Mouse (Mus musculus) embryonic facial prominence, embryonic 12.5 days (tissue): ENCODE measurements at regions not wholly inside any gene's neighbourhood (a gene's known extent, or its start where the extent isn't known, plus 50 kb on each side); places are given as distances from the start of the nearest gene placed in this dataset.

Experiments used
- ATAC-seq: fragments of 200-750 bp; cut with Nextera tagmentation; 2 replicates; pipeline ENCODE4 v1.8.0; 2017; ENCODE audit not compliant: insufficient number of reproducible peaks, insufficient read depth, low FRiP score, low TSS enrichment
- H3K27ac ChIP-seq: fragments of 300-500 bp; sonication (generic); 2 replicates; pipeline ENCODE4 v1.5.1; 2016; ENCODE audit warnings: mild to moderate bottlenecking
- H3K27me3 ChIP-seq: fragments of 300-500 bp; sonication (generic); 2 replicates; pipeline ENCODE4 v1.6.1; 2016; ENCODE audit warnings: mild to moderate bottlenecking, moderate library complexity
- H3K36me3 ChIP-seq: fragments of 300-500 bp; sonication (generic); 2 replicates; pipeline ENCODE4 v1.6.1; 2016; ENCODE audit warnings: mild to moderate bottlenecking
- H3K4me1 ChIP-seq: fragments of 300-500 bp; sonication (generic); 2 replicates; pipeline ENCODE4 v1.6.1; 2016
- H3K4me2 ChIP-seq: fragments of 300-500 bp; sonication (generic); replicated peaks from 2 replicates; pipeline ENCODE4 v1.6.1; 2016; ENCODE audit warnings: mild to moderate bottlenecking, moderate library complexity
- H3K4me3 ChIP-seq: fragments of 300-500 bp; sonication (generic); 2 replicates; pipeline ENCODE4 v1.5.1; 2016; ENCODE audit warnings: mild to moderate bottlenecking
- H3K9ac ChIP-seq: fragments of 300-500 bp; sonication (generic); 2 replicates; pipeline ENCODE4 v1.6.1; 2016; ENCODE audit warnings: mild to moderate bottlenecking, moderate library complexity
- H3K9me3 ChIP-seq: fragments of 300-500 bp; sonication (generic); 2 replicates; pipeline ENCODE4 v1.6.1; 2016; ENCODE audit warnings: mild to moderate bottlenecking, moderate library complexity
- WGBS: fragments of 180-500 bp; shearing (Covaris S2); methylation state at CpG from one replicate; pipeline ENCODE4 v1.1.7; 2016; 5-methylcytosine and 5-hydroxymethylcytosine counted together

GRCm38 (mm10) chr3:139780054-139780453 is 574.6 kb downstream of the Stpg2 start:
- WGBS: 61% methylated on average over 6 of the region's 6 CpGs
- Histone ChIP-seq H3K4me1 (peaks cover 5% of the 10 kb centered on the region; the same call in 1 of the 2 replicates), H3K36me3 (no peaks in the 10 kb centered on the region), H3K4me2 (no peak overlapping the region), H3K27me3 (no peaks in the 10 kb centered on the region), H3K9me3 (no peaks in the 10 kb centered on the region), H3K4me3 (no peak overlapping the region), H3K9ac (no peak overlapping the region), H3K27ac (no peak overlapping the region)
- no peak for ATAC-seq

DNA sequence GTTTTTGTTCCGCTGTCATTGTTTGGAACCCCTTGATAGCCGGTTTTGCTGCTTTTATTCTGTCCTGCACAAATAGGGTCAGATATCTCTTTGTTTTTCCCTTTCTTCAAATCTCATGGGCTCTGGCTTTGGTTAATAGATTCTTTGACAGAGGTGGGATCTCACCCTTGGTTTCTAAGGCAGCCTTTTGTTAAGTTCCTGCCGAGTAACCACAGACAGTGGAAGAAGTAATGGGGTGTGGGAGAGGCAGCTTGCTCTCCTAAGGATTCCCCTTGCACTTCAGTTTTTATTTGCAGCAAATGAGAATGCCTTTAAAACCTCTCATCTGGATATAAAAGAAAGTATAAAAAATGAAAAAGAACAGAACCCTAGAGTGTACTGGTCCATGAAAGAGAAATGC is 577.9 kb downstream of the Stpg2 start:
- Histone ChIP-seq H3K9me3 (no peaks in the 10 kb centered on the region), H3K9ac (no peak overlapping the region), H3K4me3 (no peak overlapping the region), H3K4me1 (peaks cover 5% of the 10 kb centered on the region; the same call in 1 of the 2 replicates), H3K27ac (no peak overlapping the region), H3K36me3 (no peaks in the 10 kb centered on the region), H3K4me2 (no peak overlapping the region), H3K27me3 (no peaks in the 10 kb centered on the region)
- 62% methylated on average over 3 of the region's 3 CpGs for WGBS
- no peak for ATAC-seq

- no peak overlapping the region for H3K4me2 ChIP-seq
- no peaks in the 10 kb centered on the region for H3K27me3 ChIP-seq
- H3K9ac ChIP-seq: no peak overlapping the region
- ATAC-seq: no peak
- H3K27ac ChIP-seq: no peak overlapping the region
- H3K4me3 ChIP-seq: no peak overlapping the region
- no peaks in the 10 kb centered on the region for H3K9me3 ChIP-seq
- H3K4me1 ChIP-seq: no peaks in the 10 kb centered on the region
- no peaks in the 10 kb centered on the region for H3K36me3 ChIP-seq
- WGBS: 86% methylated on average over 1 of the region's 1 CpGs
Observed at GRCm38 (mm10) chr3:139786510-139786909, 581.0 kb downstream of the Stpg2 start.

GRCm38 (mm10) chr3:139788854-139789253 is 583.4 kb downstream of the Stpg2 start:
- Histone ChIP-seq H3K4me2 (no peak overlapping the region), H3K27me3 (no peaks in the 10 kb centered on the region), H3K36me3 (no peaks in the 10 kb centered on the region), H3K9ac (no peak overlapping the region), H3K9me3 (no peaks in the 10 kb centered on the region), H3K27ac (no peak overlapping the region), H3K4me3 (no peak overlapping the region), H3K4me1 (no peaks in the 10 kb centered on the region)
- no peak for ATAC-seq
- WGBS: 80% methylated on average over 2 of the region's 2 CpGs

DNA sequence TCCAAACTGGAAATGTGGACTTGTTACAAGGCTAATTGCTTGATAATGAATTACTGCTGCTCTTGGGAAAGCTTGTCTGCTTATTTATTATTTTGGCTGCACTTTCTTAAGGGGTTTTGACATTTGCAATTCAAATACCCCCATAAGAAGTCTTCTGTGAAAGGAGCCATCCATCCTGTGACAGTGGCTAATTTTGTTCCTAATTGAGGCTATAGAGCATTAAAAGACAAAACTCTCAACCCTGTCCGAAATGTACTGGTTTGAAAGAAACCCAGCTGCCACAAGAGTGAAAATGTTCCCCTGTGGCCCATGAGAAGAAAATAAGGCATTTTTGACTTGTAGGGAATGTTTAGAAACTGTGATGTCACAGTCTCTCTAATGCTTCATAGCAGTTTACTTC is 591.2 kb downstream of the Stpg2 start:
- 90% methylated on average over 1 of the region's 1 CpGs for WGBS
- H3K4me1 ChIP-seq: no peaks in the 10 kb centered on the region
- H3K27me3 ChIP-seq: no peaks in the 10 kb centered on the region
- no peak overlapping the region for H3K27ac ChIP-seq
- H3K4me3 ChIP-seq: no peak overlapping the region
- H3K9me3 ChIP-seq: no peaks in the 10 kb centered on the region
- no peak overlapping the region for H3K9ac ChIP-seq
- no peaks in the 10 kb centered on the region for H3K36me3 ChIP-seq
- no peak overlapping the region for H3K4me2 ChIP-seq
- no peak for ATAC-seq

DNA sequence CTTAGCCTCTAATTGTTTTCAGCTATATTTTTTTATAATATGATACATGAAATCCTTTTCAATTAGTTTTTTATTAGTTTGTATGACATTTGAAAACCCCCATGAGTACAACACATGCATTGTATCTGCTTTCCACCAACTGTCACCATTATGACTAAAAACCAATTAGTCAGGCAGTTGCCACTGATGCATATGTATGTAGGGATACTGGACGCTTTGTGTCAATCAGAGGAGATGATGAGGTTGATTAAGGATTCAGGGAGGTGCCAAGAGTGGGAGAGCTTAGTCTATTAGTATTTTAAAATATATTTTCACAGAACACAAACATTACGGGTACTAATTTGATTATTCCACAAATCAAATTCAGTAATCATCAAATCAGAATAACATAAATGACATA is 593.6 kb downstream of the Stpg2 start:
- Histone ChIP-seq H3K4me2 (no peak overlapping the region), H3K9me3 (no peaks in the 10 kb centered on the region), H3K4me1 (no peaks in the 10 kb centered on the region), H3K4me3 (no peak overlapping the region), H3K9ac (no peak overlapping the region), H3K36me3 (no peaks in the 10 kb centered on the region), H3K27ac (no peak overlapping the region), H3K27me3 (no peaks in the 10 kb centered on the region)
- no peak for ATAC-seq
- 87% methylated on average over 2 of the region's 2 CpGs for WGBS

DNA sequence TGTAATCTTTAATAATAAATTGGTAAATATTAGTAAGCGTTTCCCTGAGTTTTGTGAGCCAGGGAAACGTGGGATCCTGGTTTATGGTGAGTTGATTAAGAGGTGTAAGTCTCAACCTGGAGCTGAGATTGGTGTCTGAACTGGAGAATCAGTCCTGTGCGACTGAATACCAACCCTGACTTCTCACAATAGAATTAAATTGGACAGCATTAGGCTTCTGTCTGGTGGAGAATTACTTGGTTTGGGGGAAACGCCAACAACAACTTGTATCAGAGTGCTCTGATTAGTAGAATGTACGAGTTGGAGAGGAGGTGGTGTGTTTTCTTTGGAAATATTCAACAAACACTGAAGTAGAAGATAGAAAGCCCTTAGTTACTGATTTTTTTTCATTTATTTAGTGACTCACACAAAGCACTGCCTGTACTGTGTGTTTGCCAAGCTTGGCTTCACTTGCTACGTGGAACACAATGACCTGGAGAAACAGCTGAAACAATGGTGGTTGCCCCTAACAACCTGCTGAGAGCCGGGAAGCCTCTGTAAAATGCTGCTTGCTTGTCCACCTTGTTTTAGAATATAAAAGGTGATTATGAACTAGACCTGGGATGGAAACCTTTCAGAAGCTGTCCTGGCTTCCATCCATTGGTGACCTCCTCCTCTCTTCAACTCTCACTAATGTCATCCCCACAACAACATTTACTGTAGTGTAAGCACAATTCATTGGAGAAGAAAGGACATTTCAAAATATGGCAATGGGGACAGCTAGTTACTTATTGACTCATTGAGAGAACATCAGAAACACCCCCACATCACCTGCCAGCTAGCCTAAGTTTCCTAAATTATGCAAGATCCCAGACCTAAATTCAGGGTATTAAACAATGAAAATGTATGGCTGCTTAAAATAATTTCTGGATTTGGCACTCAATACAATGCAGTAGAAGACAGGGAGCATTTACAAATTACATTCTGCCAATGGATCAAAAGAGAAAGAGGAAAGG is 597.5 kb downstream of the Stpg2 start:
- Histone ChIP-seq H3K9me3 (no peaks in the 10 kb centered on the region), H3K27ac (no peak overlapping the region), H3K9ac (no peak overlapping the region), H3K4me1 (no peaks in the 10 kb centered on the region), H3K36me3 (no peaks in the 10 kb centered on the region), H3K27me3 (no peaks in the 10 kb centered on the region), H3K4me2 (no peak overlapping the region), H3K4me3 (no peak overlapping the region)
- no peak for ATAC-seq
- 70% methylated on average over 7 of the region's 7 CpGs for WGBS

DNA sequence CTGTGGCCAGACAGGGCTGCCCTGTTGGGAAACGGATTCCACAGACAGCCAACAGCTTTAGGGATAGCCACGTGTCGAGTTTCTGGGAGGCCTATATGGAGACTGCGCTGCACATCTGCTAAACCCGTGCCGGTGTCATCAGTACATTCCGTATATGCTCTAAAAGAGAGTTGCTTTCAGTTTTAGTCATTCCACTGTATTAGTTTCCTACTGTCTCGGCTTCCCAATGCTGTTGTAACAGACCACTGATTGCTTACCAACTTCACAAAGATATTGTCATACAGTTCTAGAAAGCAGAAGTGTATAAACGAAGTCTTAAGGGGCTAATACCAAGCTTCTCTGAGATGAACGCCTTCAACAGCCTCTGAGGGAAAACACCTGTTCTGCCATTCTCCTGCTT is 622.5 kb downstream of the Stpg2 start:
- no peak overlapping the region for H3K27ac ChIP-seq
- H3K4me3 ChIP-seq: no peak overlapping the region
- H3K9me3 ChIP-seq: no peaks in the 10 kb centered on the region
- no peak for ATAC-seq
- H3K9ac ChIP-seq: no peak overlapping the region
- no peaks in the 10 kb centered on the region for H3K4me1 ChIP-seq
- H3K27me3 ChIP-seq: no peaks in the 10 kb centered on the region
- 85% methylated on average over 10 of the region's 10 CpGs for WGBS
- no peak overlapping the region for H3K4me2 ChIP-seq
- H3K36me3 ChIP-seq: no peaks in the 10 kb centered on the region

DNA sequence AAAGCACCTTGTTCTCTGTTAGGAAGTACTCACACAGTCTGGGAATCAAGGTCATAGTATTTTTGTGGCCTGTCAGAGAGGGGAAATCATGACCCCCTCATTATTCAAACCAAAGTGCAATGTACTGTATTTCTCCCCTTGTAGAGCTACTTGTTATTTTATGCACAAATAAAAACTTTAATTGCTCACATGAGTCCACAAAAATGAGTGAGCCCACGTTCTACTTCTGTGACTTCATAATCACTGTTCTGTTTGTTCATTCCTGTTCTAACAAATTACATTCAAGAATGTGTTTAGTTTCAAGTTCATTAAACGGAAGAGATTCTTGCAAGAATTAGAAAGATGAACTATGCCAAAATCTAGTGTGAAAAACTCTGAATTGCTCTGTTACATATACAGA is 623.1 kb downstream of the Stpg2 start:
- Histone ChIP-seq H3K4me3 (no peak overlapping the region), H3K9me3 (no peaks in the 10 kb centered on the region), H3K4me2 (no peak overlapping the region), H3K27ac (no peak overlapping the region), H3K27me3 (no peaks in the 10 kb centered on the region), H3K9ac (no peak overlapping the region), H3K4me1 (no peaks in the 10 kb centered on the region), H3K36me3 (no peaks in the 10 kb centered on the region)
- WGBS: 76% methylated on average over 2 of the region's 2 CpGs
- no peak for ATAC-seq

- no peaks in the 10 kb centered on the region for H3K4me1 ChIP-seq
- ATAC-seq: no peak
- H3K4me3 ChIP-seq: no peak overlapping the region
- no peaks in the 10 kb centered on the region for H3K36me3 ChIP-seq
- no peaks in the 10 kb centered on the region for H3K27me3 ChIP-seq
- H3K4me2 ChIP-seq: no peak overlapping the region
- no peak overlapping the region for H3K27ac ChIP-seq
- 82% methylated on average over 5 of the region's 5 CpGs for WGBS
- H3K9ac ChIP-seq: no peak overlapping the region
- H3K9me3 ChIP-seq: no peaks in the 10 kb centered on the region
Observed at GRCm38 (mm10) chr3:139832599-139832998, 627.1 kb downstream of the Stpg2 start.

- Histone ChIP-seq H3K9ac (no peak overlapping the region), H3K27me3 (no peaks in the 10 kb centered on the region), H3K36me3 (no peaks in the 10 kb centered on the region), H3K4me2 (no peak overlapping the region), H3K27ac (no peak overlapping the region), H3K4me3 (no peak overlapping the region), H3K4me1 (no peaks in the 10 kb centered on the region), H3K9me3 (no peaks in the 10 kb centered on the region)
- ATAC-seq: no peak
- WGBS: 91% methylated on average over 3 of the region's 3 CpGs
Observed at GRCm38 (mm10) chr3:139842015-139842414, 636.5 kb downstream of the Stpg2 start.

GRCm38 (mm10) chr3:139842988-139843605 is 637.6 kb downstream of the Stpg2 start:
- no peak overlapping the region for H3K4me3 ChIP-seq
- ATAC-seq: no peak
- no peak overlapping the region for H3K4me2 ChIP-seq
- H3K27me3 ChIP-seq: no peaks in the 10 kb centered on the region
- H3K9me3 ChIP-seq: no peaks in the 10 kb centered on the region
- H3K4me1 ChIP-seq: no peaks in the 10 kb centered on the region
- no peak overlapping the region for H3K9ac ChIP-seq
- no peak overlapping the region for H3K27ac ChIP-seq
- 88% methylated on average over 5 of the region's 5 CpGs for WGBS
- H3K36me3 ChIP-seq: no peaks in the 10 kb centered on the region
